8 mouse cellular contexts compared by ENCODE assay signal in the genomic region with DNA sequence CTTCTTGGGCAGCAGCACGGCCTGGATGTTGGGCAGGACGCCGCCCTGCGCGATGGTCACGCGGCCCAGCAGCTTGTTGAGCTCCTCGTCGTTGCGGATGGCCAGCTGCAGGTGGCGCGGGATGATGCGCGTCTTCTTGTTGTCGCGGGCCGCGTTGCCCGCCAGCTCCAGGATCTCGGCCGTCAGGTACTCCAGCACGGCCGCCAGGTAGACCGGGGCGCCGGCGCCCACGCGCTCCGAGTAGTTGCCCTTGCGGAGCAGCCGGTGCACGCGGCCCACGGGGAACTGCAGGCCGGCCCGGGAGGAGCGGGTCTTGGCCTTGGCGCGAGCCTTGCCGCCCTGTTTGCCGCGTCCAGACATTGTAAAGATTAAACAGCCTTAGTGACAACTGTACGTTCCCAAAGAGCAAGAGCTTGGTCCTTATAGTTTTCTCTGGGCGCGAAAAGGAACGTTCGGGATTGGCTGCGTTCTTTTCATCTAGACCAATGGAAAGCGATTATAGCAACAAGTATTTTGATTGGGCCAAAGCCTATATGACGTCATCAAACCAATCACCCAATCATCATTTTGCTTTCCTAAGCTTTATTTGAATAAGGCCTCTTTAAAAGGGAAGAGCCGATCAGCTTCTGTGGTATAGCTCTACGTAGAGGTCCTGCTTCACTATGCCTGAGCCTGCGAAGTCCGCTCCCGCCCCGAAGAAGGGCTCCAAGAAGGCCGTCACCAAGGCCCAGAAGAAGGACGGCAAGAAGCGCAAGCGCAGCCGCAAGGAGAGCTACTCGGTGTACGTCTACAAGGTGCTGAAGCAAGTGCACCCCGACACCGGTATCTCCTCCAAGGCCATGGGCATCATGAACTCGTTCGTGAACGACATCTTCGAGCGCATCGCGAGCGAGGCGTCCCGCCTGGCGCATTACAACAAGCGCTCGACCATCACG. TPM values are rescaled to one million over a fixed set of nuclear protein-coding genes. Genes with fewer than 3 reads are reported as not detected.
DNase-seq lines count a peak whose midpoint lies in the region; ATAC-seq and TF ChIP-seq lines count a peak whose summit lies in the region.
"Not testable (repeated sequence)": the region's sequence is repeated elsewhere in the genome, so short reads cannot be mapped to it uniquely, and the experiment has no call there.

Gene Hist1h2ag, minus strand, starts transcription at position 377 of the 935 bp plus-strand sequence.
Gene Hist1h2bj, plus strand, starts transcription at position 647 of the 935 bp plus-strand sequence.

- peak within 1 kb of the TSS; percentile 62 for H3K9ac ChIP-seq in forebrain, embryonic 11.5 days (ENCODE audit: low read length)
- peak within 1 kb of the TSS; percentile 54 for H3K9ac ChIP-seq in heart, embryonic 15.5 days
- H3K9ac ChIP-seq in liver, embryonic 13.5 days, result peak within 1 kb of the TSS; percentile 88
- peak within 1 kb of the TSS; percentile 41 for H3K9ac ChIP-seq in stomach, embryonic 14.5 days (replicated peaks; ENCODE audit: low read depth, low read length)

- not testable (repeated sequence) for H3K9me3 ChIP-seq in E14TG2a.4 (ENCODE audit: low read length); forebrain, embryonic 11.5 days (ENCODE audit: control insufficient read depth, low read length); heart, embryonic 15.5 days (replicated peaks); liver, embryonic 13.5 days (replicated peaks); stomach, embryonic 14.5 days (ENCODE audit: control insufficient read depth, low read depth, low read length)

- peak within 1 kb of the TSS; percentile 74 for H3K4me2 ChIP-seq in forebrain, embryonic 11.5 days (ENCODE audit: low read depth, low read length, severe bottlenecking)
- H3K4me2 ChIP-seq in heart, embryonic 15.5 days, result peak within 1 kb of the TSS; percentile 69
- H3K4me2 ChIP-seq in liver, embryonic 13.5 days, result peak within 1 kb of the TSS; percentile 82
- H3K4me2 ChIP-seq in stomach, embryonic 14.5 days (replicated peaks; ENCODE audit: low read depth, low read length), result peak within 1 kb of the TSS; percentile 73

- not testable (repeated sequence) for TF ChIP-seq CTCF in E14TG2a.4 (conservative IDR thresholded peaks at IDR 0.05; ENCODE audit: low read length)

- WGBS in forebrain, embryonic 11.5 days, result under 1% methylated on average over 29 of the region's 80 CpGs
- under 1% methylated on average over 46 of the region's 80 CpGs for WGBS in heart, embryonic 15.5 days
- WGBS in liver, embryonic 13.5 days (ENCODE audit: insufficient replicate concordance), result under 1% methylated on average over 50 of the region's 80 CpGs
- 0% methylated on average over 33 of the region's 80 CpGs for WGBS in stomach, embryonic 14.5 days

- peak; percentile 91 for ATAC-seq in forebrain, embryonic 11.5 days (replicated peaks; ENCODE audit: low FRiP score)
- ATAC-seq in heart, embryonic 15.5 days (replicated peaks; ENCODE audit: insufficient number of reproducible peaks, insufficient read depth, low FRiP score, low read depth), result peak; percentile 89
- ATAC-seq in liver, embryonic 13.5 days (ENCODE audit: low read depth), result peak; percentile 80
- peak; percentile 94 for ATAC-seq in stomach, embryonic 14.5 days (ENCODE audit: insufficient number of reproducible peaks, insufficient read depth, low FRiP score, low read depth)

- H3K27ac ChIP-seq in forebrain, embryonic 11.5 days (ENCODE audit: low read depth, low read length), result peak within 1 kb of the TSS; percentile 99
- peak within 1 kb of the TSS; percentile 86 for H3K27ac ChIP-seq in heart, embryonic 15.5 days
- H3K27ac ChIP-seq in liver, embryonic 13.5 days, result peak within 1 kb of the TSS; percentile 100
- peak within 1 kb of the TSS; percentile 95 for H3K27ac ChIP-seq in stomach, embryonic 14.5 days (ENCODE audit: low read length)

- peaks cover 44% of the 10 kb centered on the region for H3K4me1 ChIP-seq in E14TG2a.4 (replicated peaks; ENCODE audit: low read depth, low read length)
- H3K4me1 ChIP-seq in forebrain, embryonic 11.5 days (replicated peaks; ENCODE audit: control insufficient read depth, insufficient read depth, low read length); stomach, embryonic 14.5 days (ENCODE audit: control insufficient read depth, insufficient read depth, low read length): not testable (repeated sequence)
- H3K4me1 ChIP-seq in heart, embryonic 15.5 days (replicated peaks), result peaks cover 24% of the 10 kb centered on the region
- H3K4me1 ChIP-seq in liver, embryonic 13.5 days (replicated peaks), result peaks cover 61% of the 10 kb centered on the region

- not testable (repeated sequence) for H3K36me3 ChIP-seq in E14TG2a.4 (ENCODE audit: insufficient read depth, low read length); forebrain, embryonic 11.5 days (ENCODE audit: control insufficient read depth, insufficient read depth, low read length); heart, embryonic 15.5 days; liver, embryonic 13.5 days; stomach, embryonic 14.5 days (ENCODE audit: control insufficient read depth, insufficient read depth, low read length)

- peak; percentile 100 for DNase-seq in c-Kit-positive CD71-positive TER-119-positive erythroid progenitor cells, embryonic 14.5 days (ENCODE audit: low spot score)
- peak; percentile 85 for DNase-seq in forebrain, embryonic 11.5 days (ENCODE audit: low spot score)
- DNase-seq in kidney, postnatal 14 days, result peak; percentile 95
- peak; percentile 91 for DNase-seq in liver, embryonic 13.5 days
- peak; percentile 88 to 89 for DNase-seq in natural killer cell, adult 2 months (ENCODE audit: low spot score in 2 of 2)

- peak within 1 kb of the TSS; percentile 80 for H3K4me3 ChIP-seq in E14TG2a.4 (replicated peaks; ENCODE audit: low read length)
- peak within 1 kb of the TSS; percentile 42 for H3K4me3 ChIP-seq in forebrain, embryonic 11.5 days (ENCODE audit: low read depth, low read length)
- peak within 1 kb of the TSS; percentile 46 for H3K4me3 ChIP-seq in heart, embryonic 15.5 days
- peak within 1 kb of the TSS; percentile 61 for H3K4me3 ChIP-seq in liver, embryonic 13.5 days (replicated peaks)
- peak within 1 kb of the TSS; percentile 40 for H3K4me3 ChIP-seq in stomach, embryonic 14.5 days (ENCODE audit: low read depth, low read length)

- not testable (repeated sequence) for H3K27me3 ChIP-seq in E14TG2a.4 (ENCODE audit: insufficient read depth, low read length); forebrain, embryonic 11.5 days (ENCODE audit: control insufficient read depth, insufficient read depth, low read length); heart, embryonic 15.5 days; liver, embryonic 13.5 days; stomach, embryonic 14.5 days (ENCODE audit: control insufficient read depth, insufficient read depth, low read length)

RNA-seq across cellular contexts. Expression of gene Hist1h2ag, which starts in this region (rescaled TPM):
- polyA plus RNA-seq in forebrain, embryonic 11.5 days (2014; fragmentation: Nextera tagmentation; extraction: Ambion mirVana), result 64.5 and 67.2 TPM in 2 replicates
- 11.2 and 12.4 TPM in 2 replicates for polyA plus RNA-seq in heart, embryonic 15.5 days (2015; fragmentation: Nextera tagmentation; extraction: Ambion mirVana)
- polyA plus RNA-seq in liver, embryonic 13.5 days (2015; fragmentation: Nextera tagmentation; extraction: Ambion mirVana), result 17.9 and 18.6 TPM in 2 replicates
- 43.8 and 54.9 TPM in 2 replicates for polyA plus RNA-seq in stomach, embryonic 14.5 days (2014; fragmentation: Nextera tagmentation; extraction: Ambion mirVana)

RNA-seq across cellular contexts. Expression of gene Hist1h2bj, which starts in this region (rescaled TPM):
- polyA plus RNA-seq in forebrain, embryonic 11.5 days (2014; fragmentation: Nextera tagmentation; extraction: Ambion mirVana), result 9.6 and 11.7 TPM in 2 replicates
- polyA plus RNA-seq in heart, embryonic 15.5 days (2015; fragmentation: Nextera tagmentation; extraction: Ambion mirVana), result 2.8 and 5.8 TPM in 2 replicates
- 11.6 and 16.7 TPM in 2 replicates for polyA plus RNA-seq in liver, embryonic 13.5 days (2015; fragmentation: Nextera tagmentation; extraction: Ambion mirVana)
- 8.6 and 12.4 TPM in 2 replicates for polyA plus RNA-seq in stomach, embryonic 14.5 days (2014; fragmentation: Nextera tagmentation; extraction: Ambion mirVana)

Comparison
In these comparisons a context has a peak if more than half of its experiments do, and no peak if none do; other contexts are left out.
1. Peak in every context shown above with its lines: DNase-seq, ATAC-seq, H3K4me3 ChIP-seq and H3K27ac ChIP-seq.